Mouse (Mus musculus) left cerebral cortex, adult 8-10 months (tissue): ENCODE measurements at regions not wholly inside any gene's neighbourhood (a gene's known extent, or its start where the extent isn't known, plus 50 kb on each side); places are given as distances from the start of the nearest gene placed in this dataset.

Experiments
- DNase-seq, 2 experiments: peaks; one replicate each; pipeline ENCODE4 v3.0.0; 2022; ENCODE audit warnings: low spot score in 2 of 2

GRCm38 (mm10) chr16:20803278-20803930, 69.1 kb upstream of the Thpo start:
- no peak for DNase-seq

GRCm38 (mm10) chr16:20802724-20803123, 68.4 kb upstream of the Thpo start:
- DNase-seq = no peak

GRCm38 (mm10) chr16:20800038-20800437, 65.7 kb upstream of the Thpo start:
- no peak for DNase-seq

- DNase-seq = no peak
These were observed 63.8 kb upstream of the Thpo start for GRCm38 (mm10) chr16:20798115-20798514.

- no peak for DNase-seq
These were observed 60.4 kb upstream of the Thpo start for GRCm38 (mm10) chr16:20794721-20795120.
